In genomic region chr11:89551441-89551840, GRCm38 (mm10) we compare ENCODE assay signal across 26 mouse cellular contexts.
"Had no signal": no experiment of that assay in that cellular context is flagged by ENCODE, and none has a peak within 500 bp of the region (broad histone marks: within the 10 kb centered on the region; RNA-seq: fewer than 3 reads in every experiment).

No protein-coding gene starts in this region.

- H3K9ac ChIP-seq: heart, embryonic 13.5 days; heart, embryonic 15.5 days; hindbrain, embryonic 12.5 days; hindbrain, embryonic 14.5 days; intestine, embryonic 15.5 days; limb, embryonic 13.5 days; limb, embryonic 15.5 days; liver, embryonic 12.5 days; liver, embryonic 14.5 days had no signal

- H3K27ac ChIP-seq: heart, adult 2 months; heart, embryonic 13.5 days; heart, embryonic 15.5 days; hindbrain, embryonic 12.5 days; hindbrain, embryonic 14.5 days; intestine, embryonic 15.5 days; layer of hippocampus, adult 2 months; left cerebral cortex, adult 2 months; limb, embryonic 13.5 days; limb, embryonic 15.5 days; liver, embryonic 12.5 days; liver, embryonic 14.5 days had no signal

- H3K4me1 ChIP-seq: heart, embryonic 13.5 days; heart, embryonic 15.5 days; hindbrain, embryonic 12.5 days; intestine, embryonic 15.5 days; limb, embryonic 13.5 days; limb, embryonic 15.5 days; liver, embryonic 12.5 days had no signal

- DNase-seq: gastrocnemius, postnatal 14 days; gastrocnemius, postnatal 36 days; heart, adult 2 months; heart, postnatal 14 days; heart, postnatal 36 days; kidney, adult 18-20 months; kidney, adult 8-10 months; kidney, postnatal 10 days; kidney, postnatal 25 days; kidney, postnatal 4 days; left cerebral cortex, postnatal 4 days had no signal

- ATAC-seq: hindbrain, embryonic 16.5 days; inflammation-experienced regulatory T-cells, adult 6 months; intestine, embryonic 15.5 days; intestine, postnatal 0 days; liver, embryonic 12.5 days had no signal

- H3K9me3 ChIP-seq: heart, embryonic 13.5 days; heart, embryonic 15.5 days; hindbrain, embryonic 12.5 days; intestine, embryonic 15.5 days; limb, embryonic 13.5 days; limb, embryonic 15.5 days; liver, embryonic 12.5 days had no signal

- H3K27me3 ChIP-seq: heart, embryonic 13.5 days; hindbrain, embryonic 12.5 days; intestine, embryonic 15.5 days; liver, embryonic 12.5 days had no signal

- H3K4me3 ChIP-seq: heart, adult 2 months; heart, embryonic 13.5 days; heart, embryonic 15.5 days; hindbrain, embryonic 12.5 days; intestine, embryonic 15.5 days; layer of hippocampus, adult 2 months; left cerebral cortex, adult 2 months; limb, embryonic 13.5 days; limb, embryonic 15.5 days; liver, embryonic 12.5 days had no signal

- H3K4me2 ChIP-seq: heart, embryonic 11.5 days; heart, embryonic 13.5 days; heart, embryonic 15.5 days; hindbrain, embryonic 12.5 days; hindbrain, embryonic 14.5 days; intestine, embryonic 15.5 days; limb, embryonic 13.5 days; limb, embryonic 15.5 days; liver, embryonic 12.5 days had no signal

- H3K36me3 ChIP-seq: heart, embryonic 13.5 days; heart, embryonic 15.5 days; hindbrain, embryonic 12.5 days; intestine, embryonic 15.5 days; limb, embryonic 13.5 days; limb, embryonic 15.5 days; liver, embryonic 12.5 days had no signal
